Mouse (Mus musculus) large intestine, adult 2 months (tissue): ENCODE data around the gene Hps1. TPM values are rescaled to one million over a fixed set of nuclear protein-coding genes. Genes with fewer than 3 reads are reported as not detected.
A peak's percentile ranks its signal among the peaks of the same experiment; 100 is the strongest.
"Not testable (repeated sequence)": the region's sequence is repeated elsewhere in the genome, so short reads cannot be mapped to it uniquely, and the experiment has no call there.

Experiments
- DNase-seq: peaks from one replicate; pipeline ENCODE4 v3.0.0-alpha.2; 2012; ENCODE audit warnings: low read depth, low spot score
- WGBS: fragments of 180-500 bp; shearing (Covaris S2); methylation state at CpG from one replicate; pipeline ENCODE4 v1.1.7; 2018; 5-methylcytosine and 5-hydroxymethylcytosine counted together
- polyA plus RNA-seq: library from polyadenylated mRNA; depleted of rRNA; stranded (reverse); fragments of >200 nt; gene quantifications from 2 replicates; pipeline ENCODE4 v1.2.3, GENCODE M21; 2012; rRNA removed

The Hps1 gene
- polyA plus RNA-seq = 17.7 and 17.8 TPM in 2 replicates

- WGBS = 1% methylated on average over 43 of the region's 43 CpGs
- peak; percentile 58 for DNase-seq
Measured at GRCm38 (mm10) chr19:42779531-42780155, at the start of gene Hps1. Hps1 (minus strand) TSS chr19:42779978.

GRCm38 (mm10) chr19:42829196-42829595, 49.4 kb upstream of the Hps1 start:
- DNase-seq = no peak
- WGBS = 68% methylated on average over 4 of the region's 4 CpGs

GRCm38 (mm10) chr19:42827843-42828242, 48.1 kb upstream of the Hps1 start:
- DNase-seq = no peak
- WGBS = 66% methylated on average over 3 of the region's 3 CpGs

- no peak for DNase-seq
- WGBS = 91% methylated on average over 5 of the region's 5 CpGs
Measured at GRCm38 (mm10) chr19:42820109-42820508, 40.3 kb upstream of the Hps1 start.

- 73% methylated on average over 2 of the region's 2 CpGs for WGBS
- DNase-seq = no peak
Measured at GRCm38 (mm10) chr19:42817761-42818160, 38.0 kb upstream of the Hps1 start.

- 73% methylated on average over 2 of the region's 2 CpGs for WGBS
- DNase-seq = no peak
Measured at GRCm38 (mm10) chr19:42816261-42816660, 36.5 kb upstream of the Hps1 start.

- WGBS = 16% methylated on average over 5 of the region's 5 CpGs
- no peak for DNase-seq
Measured at GRCm38 (mm10) chr19:42810140-42810539, 30.4 kb upstream of the Hps1 start.

GRCm38 (mm10) chr19:42809491-42809890, 29.7 kb upstream of the Hps1 start:
- WGBS = 73% methylated on average over 10 of the region's 10 CpGs

GRCm38 (mm10) chr19:42797866-42798265, 18.1 kb upstream of the Hps1 start:
- WGBS = 39% methylated on average over 2 of the region's 2 CpGs

More at GRCm38 (mm10) chr19:42809491-42809890, 29.7 kb upstream of the Hps1 start:
- DNase-seq = no peak

GRCm38 (mm10) chr19:42795801-42796200, 16.0 kb upstream of the Hps1 start:
- no peak for DNase-seq
- 72% methylated on average over 9 of the region's 9 CpGs for WGBS

More at GRCm38 (mm10) chr19:42797866-42798265, 18.1 kb upstream of the Hps1 start:
- no peak for DNase-seq

GRCm38 (mm10) chr19:42794914-42795613, 15.3 kb upstream of the Hps1 start:
- WGBS = 6% methylated on average over 31 of the region's 31 CpGs
- DNase-seq = peak; percentile 75

- WGBS = 53% methylated on average over 5 of the region's 5 CpGs
- no peak for DNase-seq
Measured at GRCm38 (mm10) chr19:42788311-42788710, 8.5 kb upstream of the Hps1 start.

GRCm38 (mm10) chr19:42785562-42786220, 5.9 kb upstream of the Hps1 start:
- DNase-seq = no peak
- WGBS = 73% methylated on average over 8 of the region's 8 CpGs

- DNase-seq = no peak
- WGBS = 40% methylated on average over 2 of the region's 2 CpGs
Measured at GRCm38 (mm10) chr19:42785129-42785528, 5.4 kb upstream of the Hps1 start.

GRCm38 (mm10) chr19:42780156-42780538, 369 bp upstream of the Hps1 start:
- 40% methylated on average over 7 of the region's 7 CpGs for WGBS

GRCm38 (mm10) chr19:42777801-42778200, 2.0 kb downstream of the Hps1 start:
- DNase-seq = no peak
- WGBS = 79% methylated on average over 5 of the region's 5 CpGs

More at GRCm38 (mm10) chr19:42780156-42780538, 369 bp upstream of the Hps1 start:
- DNase-seq = not testable (repeated sequence)

GRCm38 (mm10) chr19:42776813-42777212, 3.0 kb downstream of the Hps1 start:
- WGBS = 94% methylated on average over 1 of the region's 1 CpGs
- no peak for DNase-seq

GRCm38 (mm10) chr19:42770141-42770872, 9.5 kb downstream of the Hps1 start:
- no peak for DNase-seq

GRCm38 (mm10) chr19:42769648-42770047, 10.1 kb downstream of the Hps1 start:
- WGBS = 92% methylated on average over 10 of the region's 10 CpGs
- DNase-seq = no peak

More at GRCm38 (mm10) chr19:42770141-42770872, 9.5 kb downstream of the Hps1 start:
- WGBS = 84% methylated on average over 23 of the region's 23 CpGs

GRCm38 (mm10) chr19:42767361-42767760, 12.4 kb downstream of the Hps1 start:
- 93% methylated on average over 8 of the region's 8 CpGs for WGBS
- no peak for DNase-seq
